Mouse (Mus musculus): ENCODE measurements at regions not wholly inside any gene's neighbourhood (a gene's known extent, or its start where the extent isn't known, plus 50 kb on each side); places are given as distances from the start of the nearest gene placed in this dataset.
"Not testable (repeated sequence)": the region's sequence is repeated elsewhere in the genome, so short reads cannot be mapped to it uniquely, and the experiment has no call there.

- in situ Hi-C loops (cut with MboI, MseI) = no loop called here
These were observed 670.4 kb upstream of the Cdh12 start for GRCm38 (mm10) chr15:19778651-19779050.

GRCm38 (mm10) chr15:19783883-19784282 is 665.2 kb upstream of the Cdh12 start:
- in situ Hi-C loops (cut with MboI, MseI) = no loop called here

GRCm38 (mm10) chr15:19806994-19807393 is 642.1 kb upstream of the Cdh12 start:
- in situ Hi-C loops (cut with MboI, MseI) = no loop called here

GRCm38 (mm10) chr15:19813647-19814046 is 635.4 kb upstream of the Cdh12 start:
- in situ Hi-C loops (cut with MboI, MseI) = no loop called here

- in situ Hi-C loops (cut with MboI, MseI) = not testable (repeated sequence)
These were observed 592.0 kb upstream of the Cdh12 start for GRCm38 (mm10) chr15:19856892-19857655.

GRCm38 (mm10) chr15:19857656-19858006 is 591.4 kb upstream of the Cdh12 start:
- in situ Hi-C loops (cut with MboI, MseI) = no loop called here

GRCm38 (mm10) chr15:19858668-19859067 is 590.4 kb upstream of the Cdh12 start:
- in situ Hi-C loops (cut with MboI, MseI) = no loop called here

GRCm38 (mm10) chr15:19863979-19864378 is 585.1 kb upstream of the Cdh12 start:
- in situ Hi-C loops (cut with MboI, MseI) = no loop called here

- in situ Hi-C loops (cut with MboI, MseI) = no loop called here
These were observed 582.5 kb upstream of the Cdh12 start for GRCm38 (mm10) chr15:19866559-19866958.

- in situ Hi-C loops (cut with MboI, MseI) = no loop called here
These were observed 580.0 kb upstream of the Cdh12 start for GRCm38 (mm10) chr15:19869041-19869440.

GRCm38 (mm10) chr15:19872611-19873010 is 576.5 kb upstream of the Cdh12 start:
- in situ Hi-C loops (cut with MboI, MseI) = loop anchor here (10.0 kb wide), 1 partner anchor 1282 kb away; no protein-coding TSS in a partner anchor
